Mouse (Mus musculus): ENCODE data around the gene Usp7.

The Usp7 gene

DNA sequence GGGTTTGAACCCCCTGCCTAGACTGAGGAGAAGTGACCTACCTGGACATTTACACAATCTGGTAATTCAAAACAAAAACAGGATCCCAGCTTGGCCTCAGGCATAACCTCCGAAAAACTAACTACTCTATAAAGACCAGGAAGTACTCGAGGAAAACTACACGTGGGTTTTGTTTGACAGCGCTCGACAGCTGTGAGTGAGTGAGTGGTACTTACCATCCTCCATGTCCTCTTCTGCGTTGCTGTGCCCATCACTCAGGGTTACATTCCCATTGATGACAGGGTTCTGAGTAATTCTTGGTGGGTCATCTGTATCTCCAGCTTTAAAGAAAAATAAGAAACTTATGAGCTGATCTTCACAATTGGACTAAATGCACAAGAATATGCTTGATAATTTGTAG is 75.8 kb downstream of the Usp7 start:
- no peak for DNase-seq (ENCODE audit: low spot score)

DNA sequence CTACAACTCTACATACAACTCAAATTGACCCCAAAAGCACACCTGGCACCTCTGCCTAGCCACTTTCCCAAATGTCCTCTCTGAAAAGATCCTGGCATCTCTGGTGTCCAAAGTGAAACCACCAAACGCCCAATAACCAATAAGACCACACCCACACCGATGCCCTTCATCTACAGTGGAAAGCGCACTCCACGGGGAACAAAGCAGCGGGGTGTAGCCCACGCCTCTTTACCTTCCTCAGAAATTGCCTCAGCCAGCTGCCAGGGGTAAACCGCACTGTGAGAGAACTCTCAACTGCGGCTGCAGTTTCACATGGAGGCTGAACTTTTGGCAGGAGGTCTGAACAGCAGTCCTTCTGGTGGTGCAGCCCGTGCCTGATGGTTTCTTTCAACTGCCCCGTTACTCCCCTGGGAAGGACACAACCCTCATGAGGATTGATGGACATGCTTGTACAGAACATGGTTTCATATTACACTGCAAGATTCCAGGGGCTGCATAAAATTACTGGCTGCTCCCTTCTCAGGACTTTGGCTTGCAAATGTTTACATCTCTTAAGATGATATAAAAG is 76.5 kb downstream of the Usp7 start:
- DNase-seq (ENCODE audit: low spot score), result no peak

DNA sequence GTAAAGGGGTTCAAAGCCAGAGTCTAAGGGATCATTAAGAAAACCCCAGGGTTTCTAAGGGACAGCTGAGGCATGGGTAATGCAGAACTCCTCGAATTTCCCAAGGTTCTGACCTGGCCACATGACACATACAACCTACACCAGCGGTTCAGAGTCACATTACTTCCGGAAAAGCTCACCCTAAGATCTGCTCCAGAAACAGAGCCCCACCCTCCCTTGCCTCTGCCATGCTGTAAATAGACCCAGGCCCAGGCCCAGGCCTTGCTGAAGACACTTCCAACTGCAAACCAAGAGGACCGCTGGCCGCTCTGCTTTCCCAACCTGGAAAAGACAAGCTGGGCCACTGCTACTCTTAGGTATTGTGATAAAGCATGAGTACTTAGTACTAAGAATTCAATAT is 77.3 kb downstream of the Usp7 start:
- no peak for DNase-seq (ENCODE audit: low spot score)

DNA sequence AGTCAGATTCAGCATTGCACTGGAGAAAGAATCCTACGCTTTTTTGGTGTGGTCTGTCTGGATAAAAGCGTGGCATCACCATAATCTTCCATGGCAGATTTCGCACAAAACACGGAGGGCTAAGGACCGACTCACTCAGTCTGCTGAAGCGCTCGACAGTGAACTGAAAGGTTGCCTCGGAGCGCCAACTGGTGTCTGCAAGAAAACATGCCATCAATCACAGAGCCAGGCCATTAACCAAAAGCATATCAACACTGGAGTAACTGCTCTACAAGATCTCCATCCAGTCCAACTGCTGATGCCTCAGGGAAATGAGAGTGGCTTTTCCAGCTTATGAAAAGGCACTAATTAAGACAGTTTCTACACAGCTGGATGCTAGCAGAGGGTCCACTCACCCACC is 80.1 kb downstream of the Usp7 start:
- no peak for DNase-seq (ENCODE audit: low spot score)

DNA sequence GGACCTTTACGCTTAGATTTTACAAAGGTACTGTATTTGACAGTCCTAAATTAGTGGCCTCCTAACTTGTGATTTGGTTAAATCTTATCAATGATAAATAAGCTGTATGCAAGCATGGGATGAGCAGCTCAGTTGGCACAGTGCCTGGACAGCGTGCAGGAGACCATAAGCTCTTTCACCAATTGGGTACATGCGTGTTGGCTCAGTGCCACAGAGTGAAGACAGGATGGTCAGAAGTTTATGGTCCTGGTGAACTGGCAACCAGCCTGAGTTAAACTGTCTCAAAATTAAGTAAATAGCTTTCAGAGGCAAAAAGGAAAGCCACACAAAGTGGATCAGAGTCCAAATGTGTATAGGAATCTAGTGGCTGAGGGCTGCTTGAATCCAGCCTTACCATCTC is 91.5 kb downstream of the Usp7 start:
- DNase-seq (ENCODE audit: low spot score), result no peak

DNA sequence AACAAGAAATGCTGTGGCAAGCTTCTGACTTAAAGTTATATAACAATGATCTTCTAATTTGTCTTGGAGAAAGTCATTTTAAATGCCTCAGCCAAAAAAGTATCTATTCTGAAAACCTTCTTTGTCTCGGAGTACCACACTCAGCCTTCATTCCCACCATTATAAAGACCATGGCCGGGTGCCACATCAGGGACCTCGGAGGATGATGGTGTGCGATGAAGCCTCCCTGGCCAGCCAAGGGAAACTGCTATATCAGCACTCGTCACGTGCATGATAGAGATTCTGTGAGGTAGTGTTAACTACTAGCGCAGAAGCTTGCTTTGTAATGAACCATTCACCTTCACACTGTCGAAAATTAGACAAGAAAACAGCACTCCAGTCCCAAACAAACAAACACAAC is 92.6 kb downstream of the Usp7 start:
- no peak for DNase-seq (ENCODE audit: low spot score)

DNA sequence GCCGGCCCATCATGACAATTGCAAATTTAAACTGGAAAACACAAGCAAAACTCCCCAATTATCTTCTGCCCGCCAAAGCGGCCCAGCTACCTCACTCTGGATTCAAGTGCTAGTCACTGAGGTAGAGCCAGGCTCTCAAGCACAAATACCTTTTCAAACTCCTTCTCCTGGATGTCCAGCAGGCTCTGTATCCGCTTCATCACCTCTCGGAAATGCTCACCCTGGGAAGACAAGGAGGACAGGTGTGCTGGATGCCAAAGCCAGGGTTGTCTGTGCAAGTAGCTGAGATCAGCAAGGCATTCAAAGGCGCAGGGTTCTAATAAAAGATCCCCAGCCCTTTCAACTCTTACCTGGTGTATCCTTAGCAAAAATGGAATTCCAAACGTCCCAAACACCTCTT is 100.9 kb downstream of the Usp7 start:
- no peak for DNase-seq (ENCODE audit: low spot score)

DNA sequence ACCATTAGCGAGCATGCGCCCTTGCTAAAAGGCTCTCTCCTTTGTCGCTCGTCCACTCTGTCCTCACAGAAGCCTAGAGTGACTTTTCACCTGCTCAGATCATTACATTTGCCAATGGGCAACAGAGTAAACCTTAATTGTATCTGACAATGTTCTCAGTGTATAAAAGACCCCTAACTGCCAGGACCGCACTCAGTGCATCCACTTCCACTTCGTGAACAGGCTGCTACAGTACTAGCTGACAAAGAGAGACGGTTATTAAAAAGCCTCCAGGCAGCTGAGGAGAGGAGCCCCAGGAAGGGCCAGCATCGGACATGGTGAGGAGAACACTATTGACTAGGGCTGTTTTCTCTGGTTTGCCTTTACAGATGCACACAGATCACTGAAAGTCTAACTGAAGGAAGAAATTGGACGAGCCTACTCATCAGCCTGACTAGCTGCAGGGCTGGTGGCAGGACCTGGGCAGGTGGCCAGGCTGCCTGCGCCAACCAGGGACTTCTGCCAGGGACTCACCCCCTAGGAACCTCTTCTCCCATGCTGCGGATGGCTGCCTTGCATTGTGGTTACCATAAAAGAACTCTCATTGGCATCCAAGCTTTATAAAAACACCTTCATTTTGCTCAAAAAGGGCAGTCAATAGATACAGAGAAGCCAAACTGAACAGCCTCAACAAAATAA is 102.0 kb downstream of the Usp7 start:
- DNase-seq (ENCODE audit: low spot score), result no peak

DNA sequence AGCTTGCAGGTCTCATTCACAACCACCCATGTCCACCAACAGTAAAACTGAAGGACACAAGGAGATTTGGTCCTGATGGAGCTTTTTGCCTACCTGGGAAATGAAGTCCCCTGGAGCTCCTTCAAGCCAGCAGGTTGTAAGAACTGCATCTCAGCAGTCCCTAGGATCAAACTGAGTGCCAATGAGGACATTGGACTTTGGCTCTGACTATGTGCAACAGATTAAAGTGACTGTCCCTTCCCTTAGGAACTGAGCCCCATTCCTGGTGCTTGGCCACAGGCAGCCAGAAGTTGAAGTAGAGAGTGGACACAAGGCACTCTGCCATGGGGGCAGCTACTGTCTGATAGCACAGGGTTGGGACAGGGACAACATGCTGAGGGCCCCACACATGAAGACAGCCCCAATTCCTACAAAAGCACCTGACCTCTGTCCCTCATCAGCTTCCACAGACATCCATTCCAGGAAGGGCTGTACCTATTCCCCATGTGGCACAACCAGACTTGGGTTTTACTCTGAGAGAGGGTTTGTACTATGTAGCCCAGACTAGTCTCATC is 104.5 kb downstream of the Usp7 start:
- no peak for DNase-seq (ENCODE audit: low spot score)

DNA sequence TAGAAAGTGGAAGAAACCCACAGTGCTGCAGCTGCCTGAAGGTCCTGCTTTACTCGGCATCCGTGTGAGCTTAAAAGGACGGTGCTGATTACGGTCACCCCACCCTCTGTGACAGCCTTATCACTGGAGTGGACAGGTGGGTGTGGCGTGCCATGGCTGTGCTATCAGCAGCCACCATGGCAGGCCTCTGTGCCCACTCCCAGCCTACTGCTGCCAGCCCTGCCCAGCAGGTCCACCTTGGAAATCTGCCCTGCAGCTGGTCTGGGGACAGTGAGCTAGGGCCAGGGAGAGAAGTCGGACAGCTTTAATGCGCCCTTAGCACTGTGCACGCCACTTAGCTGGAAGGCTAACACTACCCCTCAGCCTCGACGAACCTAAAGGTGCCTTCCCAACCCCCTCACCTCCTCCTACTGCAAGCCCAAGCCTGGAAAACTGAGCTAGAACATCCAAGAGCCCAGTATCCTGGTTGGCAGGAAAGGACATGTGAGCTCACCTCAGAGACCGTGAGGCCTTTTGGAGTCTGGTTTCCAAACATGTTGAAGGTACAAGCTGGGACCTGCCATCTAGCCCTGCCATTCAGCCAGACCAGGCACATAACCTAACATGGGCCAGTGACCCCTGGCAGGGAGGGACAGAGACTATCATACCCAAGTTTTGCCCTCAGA is 105.1 kb downstream of the Usp7 start:
- DNase-seq (ENCODE audit: low spot score), result no peak

DNA sequence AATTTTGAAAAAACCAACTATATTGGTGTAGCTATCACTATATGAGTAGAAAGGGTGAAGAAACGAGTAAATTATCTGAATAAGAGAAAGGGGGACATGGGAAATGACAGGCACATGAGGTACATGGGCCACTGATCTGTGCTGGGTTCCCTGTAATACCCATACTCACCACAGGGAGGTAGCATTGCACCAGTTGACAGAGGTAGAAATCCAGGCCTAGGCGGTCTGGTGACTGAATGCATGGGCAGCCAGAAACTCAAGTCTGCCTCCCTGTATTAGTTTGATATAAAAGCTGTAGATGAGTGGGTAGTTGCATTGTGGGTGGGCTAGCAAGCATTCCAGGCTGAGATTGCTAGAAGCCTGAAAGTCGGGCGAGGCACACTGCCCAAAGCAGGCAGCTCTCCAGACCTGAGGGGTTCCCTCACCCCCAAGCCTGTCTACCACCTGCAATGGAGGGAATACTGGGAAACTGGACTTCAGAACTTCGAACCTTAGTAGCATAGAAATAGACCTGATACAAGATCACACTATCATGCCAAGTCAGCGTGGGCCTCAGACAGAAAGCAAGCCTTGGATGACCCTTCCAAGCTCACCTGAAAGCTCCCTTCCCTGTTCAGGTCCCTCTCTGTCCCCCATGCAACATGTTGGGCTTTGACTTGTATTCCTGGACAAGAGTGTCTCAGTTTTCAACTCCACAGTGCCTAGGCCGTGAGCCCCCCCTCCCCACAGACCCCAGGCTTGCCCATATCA is 105.8 kb downstream of the Usp7 start:
- peak; percentile 83 for DNase-seq (ENCODE audit: low spot score)

DNA sequence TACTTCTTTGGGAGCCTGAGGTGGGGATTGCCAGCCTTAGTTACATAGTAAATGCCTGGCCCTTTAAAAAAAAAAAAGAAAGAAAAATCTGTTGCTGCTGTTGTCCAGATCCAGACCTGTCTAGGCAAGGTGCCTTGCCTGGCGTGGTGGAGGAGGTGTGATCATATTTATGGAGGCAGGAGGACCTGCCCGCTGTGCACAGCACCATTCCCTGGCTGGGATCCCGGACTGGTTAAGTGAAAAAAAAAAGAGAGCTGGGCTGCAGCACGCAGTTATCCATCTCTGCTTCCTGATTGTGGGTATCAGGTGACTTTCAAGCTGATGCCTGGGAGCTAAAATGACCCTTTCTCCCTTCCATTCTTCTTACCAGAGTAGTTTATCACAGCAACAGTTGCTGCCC is 107.0 kb downstream of the Usp7 start:
- DNase-seq (ENCODE audit: low spot score), result no peak

DNA sequence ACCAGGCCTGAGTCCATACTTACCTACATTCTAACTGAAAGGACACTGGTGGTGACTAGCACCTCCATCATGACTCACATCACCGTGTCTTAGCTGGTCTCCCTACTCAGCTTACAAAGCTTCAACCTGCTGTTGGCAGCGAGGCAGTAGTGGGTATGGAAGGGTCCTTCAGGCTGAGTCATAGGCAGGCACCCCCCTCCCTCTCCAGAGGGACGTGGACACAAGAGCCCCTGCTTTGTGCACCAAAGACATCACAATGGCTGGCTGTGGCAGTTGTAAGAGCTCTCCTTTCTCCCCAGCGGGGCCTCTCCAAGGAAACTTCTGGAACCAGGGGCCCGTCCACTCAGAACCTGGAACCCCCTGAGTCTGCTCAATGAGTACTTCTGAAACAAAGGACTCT is 111.6 kb downstream of the Usp7 start, which contains the start of gene Gm5767:
Gene Gm5767 (plus strand): TSS at position 301 of the 400 bp plus-strand sequence.
- no peak for DNase-seq (ENCODE audit: low spot score)

DNA sequence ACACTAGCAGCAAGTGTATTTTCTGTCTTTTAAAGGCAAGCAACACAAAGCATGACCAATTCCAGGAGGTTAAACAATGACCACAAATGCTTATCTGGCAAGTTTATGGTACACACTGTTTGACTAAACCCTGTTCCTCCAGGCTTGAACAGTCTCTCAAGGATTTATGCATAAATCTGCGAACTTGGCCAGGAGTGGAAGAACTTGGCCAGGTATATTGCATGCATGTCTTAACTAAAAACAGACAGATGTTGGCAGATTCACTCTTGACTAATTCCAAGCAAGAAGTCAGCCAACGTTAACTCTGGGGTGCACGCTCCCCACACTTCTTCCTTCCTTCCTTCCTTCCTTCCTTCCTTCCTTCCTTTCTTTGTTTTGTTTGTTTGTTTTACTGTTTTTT is 112.3 kb downstream of the Usp7 start:
- DNase-seq (ENCODE audit: low spot score), result no peak

DNA sequence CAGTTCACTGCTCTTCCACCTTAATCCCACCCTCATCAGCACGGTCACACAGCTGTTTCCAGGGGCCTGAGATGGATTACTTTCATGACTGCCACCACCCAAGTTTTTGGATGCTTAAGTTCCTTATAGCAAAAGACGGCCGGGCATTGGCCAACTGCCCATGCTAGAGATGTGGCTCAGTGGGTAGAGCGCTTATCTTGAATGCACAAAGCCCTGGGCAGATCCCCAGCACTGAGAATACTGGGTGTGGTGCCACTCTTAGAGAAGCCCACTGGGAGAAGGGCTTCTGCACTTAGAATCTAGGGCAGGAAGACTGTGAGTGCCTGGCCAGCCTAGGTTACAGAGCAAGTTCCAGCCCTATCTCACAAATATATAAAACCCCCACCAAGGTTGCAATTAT is 113.4 kb downstream of the Usp7 start:
- DNase-seq (ENCODE audit: low spot score), result no peak

DNA sequence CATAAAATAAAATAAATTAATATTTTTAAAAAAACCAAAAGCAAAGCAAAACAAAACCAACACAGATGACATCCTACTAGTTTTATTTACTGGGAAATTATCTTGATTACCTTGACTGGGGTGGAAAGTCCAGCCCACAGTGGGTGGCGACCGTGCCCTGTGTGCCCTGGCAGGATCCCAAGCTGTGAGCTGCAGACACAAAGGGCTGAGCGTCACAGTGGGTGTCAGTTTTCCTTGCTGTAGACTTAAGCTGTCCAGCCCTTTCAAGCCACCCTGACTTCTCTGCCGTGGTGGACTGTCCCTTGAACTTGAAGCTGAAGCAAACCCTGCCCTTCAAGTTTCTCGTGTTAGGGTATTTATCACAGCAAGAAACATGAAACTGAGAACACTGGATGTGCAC is 114.1 kb downstream of the Usp7 start:
- DNase-seq (ENCODE audit: low spot score), result no peak

DNA sequence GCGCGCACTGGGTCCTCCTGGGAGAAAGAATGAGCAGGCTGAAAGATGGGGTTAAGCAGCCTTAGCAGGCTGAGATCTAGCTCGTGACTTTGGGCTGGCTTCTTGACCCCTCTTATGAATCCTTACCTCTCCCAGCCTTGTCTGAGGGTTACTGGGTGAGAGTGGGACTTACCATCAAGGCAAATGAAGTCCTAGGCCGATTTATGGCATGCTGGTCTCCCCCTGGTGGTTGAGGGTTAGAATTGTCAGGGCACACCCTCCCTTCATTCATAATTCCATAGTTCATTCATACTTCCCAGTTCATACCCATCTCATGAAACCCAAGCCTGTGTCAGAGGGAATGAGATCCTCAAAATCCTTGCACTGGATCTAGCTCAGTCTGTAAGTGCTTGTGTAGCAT is 115.3 kb downstream of the Usp7 start:
- DNase-seq (ENCODE audit: low spot score), result peak; percentile 82

DNA sequence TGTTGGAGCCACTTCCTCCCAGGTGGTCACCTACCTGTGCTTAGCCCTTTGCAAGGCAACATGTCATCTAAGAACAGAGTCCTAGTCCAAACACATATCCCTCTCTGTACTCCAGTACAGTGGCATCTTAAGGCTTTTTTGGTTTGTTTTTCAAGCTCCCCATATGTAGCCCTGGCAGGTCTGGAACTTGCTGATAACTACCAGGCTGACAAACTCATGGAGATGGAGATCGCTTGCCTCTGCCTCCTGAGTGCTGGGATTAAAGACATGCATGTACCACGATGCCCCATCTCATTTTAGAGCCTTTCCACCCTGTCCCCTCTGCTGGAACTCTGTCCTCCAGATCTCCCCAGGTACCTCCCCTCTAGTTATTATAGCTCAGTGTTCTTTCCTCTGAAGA is 115.9 kb downstream of the Usp7 start:
- DNase-seq (ENCODE audit: low spot score), result no peak

DNA sequence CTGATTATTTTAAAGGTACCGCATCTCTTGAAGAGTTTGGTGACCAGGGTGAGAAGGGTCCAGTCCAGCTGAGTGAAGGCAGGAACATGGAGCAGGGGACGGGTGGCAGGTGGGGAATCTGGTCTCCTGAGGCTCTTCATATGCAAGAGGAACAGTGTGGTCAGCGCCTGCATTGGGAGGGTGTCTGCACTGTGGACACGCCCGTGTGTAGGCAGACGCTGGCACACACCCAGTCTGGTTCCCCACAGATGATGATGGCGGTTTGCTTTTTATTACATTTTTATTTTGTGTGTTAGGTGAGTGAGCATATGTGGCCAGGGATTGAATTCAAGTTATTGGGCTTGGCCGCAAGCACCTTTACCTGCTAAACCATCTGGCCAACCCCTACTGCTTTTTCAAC is 116.5 kb downstream of the Usp7 start:
- DNase-seq (ENCODE audit: low spot score), result no peak

DNA sequence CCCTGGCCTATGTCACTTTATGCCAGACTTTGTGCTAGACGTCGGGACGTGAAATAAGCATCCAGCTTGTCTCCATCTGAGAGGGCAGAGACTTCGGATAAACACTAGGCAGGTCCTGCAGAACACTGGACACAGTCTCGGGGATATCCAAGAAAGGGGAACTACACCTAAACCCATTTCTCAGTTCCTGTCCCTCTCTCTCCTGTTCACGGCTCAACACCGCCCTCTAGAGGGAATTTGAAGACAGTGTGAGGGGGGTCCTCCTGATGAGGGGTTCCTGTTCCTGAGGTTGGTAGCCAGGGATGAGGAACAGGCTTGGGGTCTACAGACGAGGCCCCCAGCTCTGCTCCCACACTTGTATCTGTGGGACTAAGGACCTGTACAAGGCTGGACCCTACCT is 117.9 kb downstream of the Usp7 start:
- peak; percentile 87 for DNase-seq (ENCODE audit: low spot score)

DNA sequence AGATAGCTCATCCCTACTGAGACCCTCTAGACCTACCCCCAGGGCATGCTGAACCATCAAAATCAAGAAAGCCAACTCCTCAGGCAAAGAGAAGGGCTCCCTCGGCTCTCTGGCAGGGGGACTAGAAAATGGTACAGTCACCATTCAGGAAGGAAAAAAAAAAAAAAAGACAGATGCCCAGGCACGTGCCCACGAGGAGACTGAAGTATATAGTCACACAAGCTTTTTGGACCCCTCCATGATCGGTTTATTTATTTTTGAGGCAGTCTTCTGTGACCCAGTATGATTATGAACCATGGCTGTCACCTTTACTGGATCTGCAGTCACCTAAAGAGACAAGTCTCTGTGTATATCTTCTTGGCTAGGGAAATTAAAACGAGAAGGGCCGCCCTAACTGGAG is 118.8 kb downstream of the Usp7 start:
- DNase-seq (ENCODE audit: low spot score), result no peak

DNA sequence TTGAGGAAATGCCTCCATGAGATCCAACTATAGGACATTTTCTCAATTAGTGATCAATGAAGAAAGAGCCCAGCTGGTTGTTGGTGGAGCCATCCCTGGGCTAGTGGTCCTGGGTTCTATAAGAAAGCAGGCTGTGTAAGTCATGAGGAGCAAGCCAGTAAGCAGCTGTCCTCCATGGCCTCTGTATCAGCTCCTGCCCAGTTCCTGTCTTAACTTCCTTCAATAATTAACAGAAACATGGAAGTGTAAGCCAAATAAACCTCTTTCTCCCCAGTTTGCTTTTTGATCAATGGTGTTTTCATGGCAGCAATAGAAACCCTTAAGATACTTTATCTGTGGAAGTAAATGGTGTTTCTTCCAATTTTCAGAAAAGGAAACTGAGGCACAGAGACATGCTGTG is 119.3 kb downstream of the Usp7 start:
- no peak for DNase-seq (ENCODE audit: low spot score)

DNA sequence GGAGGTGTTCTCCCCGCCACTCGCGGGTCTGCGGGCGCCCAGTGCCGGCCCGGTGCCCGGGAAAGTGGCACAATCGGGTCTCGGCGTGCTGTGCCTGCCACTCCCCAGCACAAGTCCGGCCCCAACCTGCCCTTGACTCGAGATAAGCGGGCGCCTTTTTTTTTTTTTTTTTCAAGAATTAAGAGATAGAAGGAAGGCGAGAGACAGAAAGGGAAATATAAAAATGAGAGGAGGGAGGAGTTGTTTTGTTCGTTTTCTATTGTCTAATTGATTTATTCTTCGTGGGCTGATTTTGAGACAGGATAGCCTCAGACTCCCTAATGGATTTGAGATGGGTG is 119.8 kb downstream of the Usp7 start:
- no peak for DNase-seq (ENCODE audit: low spot score)

All from embryo, embryonic 10.5 days (tissue).